Mouse (Mus musculus) embryonic facial prominence, embryonic 14.5 days (tissue): ENCODE measurements around the gene Bbs4. TPM values are rescaled to one million over a fixed set of nuclear protein-coding genes. Genes with fewer than 3 reads are reported as not detected.

Source experiments
- ATAC-seq: fragments of 200-750 bp; cut with Nextera tagmentation; 2 replicates; pipeline ENCODE4 v1.8.0; 2017; ENCODE audit warnings: low read depth, moderate number of reproducible peaks, moderate TSS enrichment
- DNase-seq: peaks from one replicate; pipeline ENCODE4 v3.0.0-alpha.2; 2015; ENCODE audit warnings: low spot score
- H3K27ac ChIP-seq: fragments of 300-500 bp; sonication (generic); replicated peaks from 2 replicates; pipeline ENCODE4 v1.5.1; 2014; ENCODE audit warnings: low read depth, mild to moderate bottlenecking, low read length, moderate library complexity
- H3K27me3 ChIP-seq: fragments of 300-500 bp; sonication (generic); replicated peaks from 2 replicates; pipeline ENCODE4 v1.6.1; 2014; ENCODE audit warnings: low read length; ENCODE audit not compliant: control insufficient read depth, insufficient read depth
- H3K36me3 ChIP-seq: fragments of 300-500 bp; sonication (generic); 2 replicates; pipeline ENCODE4 v1.6.1; 2014; ENCODE audit warnings: low read length, mixed read lengths; ENCODE audit not compliant: control insufficient read depth, insufficient read depth
- H3K4me1 ChIP-seq: fragments of 300-500 bp; sonication (generic); 2 replicates; pipeline ENCODE4 v1.6.1; 2014; ENCODE audit warnings: antibody characterized with exemption, low read length; ENCODE audit not compliant: control insufficient read depth, insufficient read depth
- H3K4me2 ChIP-seq: fragments of 300-500 bp; sonication (generic); 2 replicates; pipeline ENCODE4 v1.6.1; 2014; ENCODE audit warnings: low read depth, mild to moderate bottlenecking, low read length, moderate library complexity, mixed read lengths
- H3K4me3 ChIP-seq: fragments of 300-500 bp; sonication (generic); 2 replicates; pipeline ENCODE4 v1.5.1; 2014; ENCODE audit warnings: low read depth, mild to moderate bottlenecking, low read length
- H3K9ac ChIP-seq: fragments of 300-500 bp; sonication (generic); 2 replicates; pipeline ENCODE4 v1.6.1; 2014; ENCODE audit warnings: low read depth, mild to moderate bottlenecking, low read length, moderate library complexity, mixed read lengths
- H3K9me3 ChIP-seq: fragments of 300-500 bp; sonication (generic); 2 replicates; pipeline ENCODE4 v1.6.1; 2016; ENCODE audit warnings: low read length; ENCODE audit not compliant: control insufficient read depth
- WGBS: fragments of 180-500 bp; shearing (Covaris S2); extraction: QIAGEN DNeasy Blood & Tissue Kit; methylation state at CpG from one replicate; pipeline ENCODE4 v1.1.7; 2014; 5-methylcytosine and 5-hydroxymethylcytosine counted together
- polyA plus RNA-seq: library from polyadenylated mRNA; unstranded; fragments of >200 nt; fragmentation: Nextera tagmentation; extraction: Ambion mirVana; gene quantifications from 2 replicates; pipeline ENCODE4 v1.2.1, GENCODE M21; 2014

Gene Bbs4
- polyA plus RNA-seq, 1 experiment from 2014 or later, result 14.2 TPM

GRCm38 (mm10) chr9:59278199-59278598, 75.1 kb downstream of the Bbs4 start:
- ATAC-seq, result no peak
- DNase-seq, result no peak
- WGBS, result 86% methylated on average over 2 of the region's 2 CpGs
- H3K9ac ChIP-seq, result no peak overlapping the region
- no peak overlapping the region for H3K4me2 ChIP-seq
- no peaks in the 10 kb centered on the region for H3K27me3 ChIP-seq
- no peak overlapping the region for H3K4me3 ChIP-seq
- H3K27ac ChIP-seq, result no peak overlapping the region
- H3K36me3 ChIP-seq, result no peaks in the 10 kb centered on the region
- no peaks in the 10 kb centered on the region for H3K9me3 ChIP-seq
- H3K4me1 ChIP-seq, result 0 out of 2 replicates have a peak, but pooled peaks cover 4% of the 10 kb centered on the region

GRCm38 (mm10) chr9:59274846-59275455, 78.4 kb downstream of the Bbs4 start:
- no peak for DNase-seq
- Histone ChIP-seq H3K4me1 (no peaks in the 10 kb centered on the region), H3K27me3 (no peaks in the 10 kb centered on the region), H3K27ac (no peak overlapping the region), H3K9ac (no peak overlapping the region), H3K4me3 (no peak overlapping the region), H3K4me2 (no peak overlapping the region), H3K9me3 (no peaks in the 10 kb centered on the region), H3K36me3 (no peaks in the 10 kb centered on the region)
- no peak for ATAC-seq
- WGBS, result 84% methylated on average over 19 of the region's 19 CpGs

GRCm38 (mm10) chr9:59273199-59273598, 80.1 kb downstream of the Bbs4 start:
- Histone ChIP-seq H3K9me3 (no peaks in the 10 kb centered on the region), H3K4me1 (no peaks in the 10 kb centered on the region), H3K9ac (no peak overlapping the region), H3K27me3 (no peaks in the 10 kb centered on the region), H3K27ac (no peak overlapping the region), H3K4me2 (no peak overlapping the region), H3K4me3 (no peak overlapping the region), H3K36me3 (no peaks in the 10 kb centered on the region)
- ATAC-seq, result no peak
- no peak for DNase-seq

Other genes with a start within 250 kb of the Bbs4 start
- gene Adpgk, start 62.0 kb downstream of the Bbs4 start, polyA plus RNA-seq, result 50.9 and 51.7 TPM in 2 replicates
- gene Arih1, start 133.1 kb upstream of the Bbs4 start, polyA plus RNA-seq, result 15.5 and 16.7 TPM in 2 replicates
- 101 and 107 TPM in 2 replicates for gene Hexa, start 186.0 kb upstream of the Bbs4 start, polyA plus RNA-seq
- gene Tmem202, start 186.3 kb upstream of the Bbs4 start, polyA plus RNA-seq, result 0.15 and 0.64 TPM in 2 replicates
- gene Celf6, start 224.4 kb upstream of the Bbs4 start, polyA plus RNA-seq, result 0.93 and 0.96 TPM in 2 replicates